Mouse (Mus musculus): ENCODE data around the gene Etfa.

Gene Etfa

DNA sequence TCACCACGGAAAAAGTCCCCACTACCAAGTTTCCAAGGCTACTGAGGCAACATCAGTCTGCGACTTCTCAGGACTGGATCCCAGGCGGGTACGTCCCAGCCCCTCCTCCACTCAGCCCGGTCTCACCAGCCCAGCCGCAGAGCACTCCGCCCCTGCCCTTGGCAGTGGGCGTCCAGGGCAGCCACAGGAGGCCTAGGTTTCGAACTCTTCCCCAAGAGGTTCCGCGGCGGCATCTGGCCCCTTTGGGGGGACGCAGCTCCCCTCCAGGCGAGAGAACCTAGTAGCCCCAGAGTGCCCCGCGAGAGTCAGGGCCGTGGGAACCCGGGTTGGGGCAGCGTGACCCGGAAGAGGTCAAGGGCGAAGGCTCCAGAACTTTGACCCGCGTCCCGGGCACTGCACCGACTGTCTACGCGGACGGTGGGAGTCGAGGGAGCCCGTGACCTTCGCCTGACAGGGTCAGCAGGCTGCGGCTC lies 486 bp downstream of the Etfa start:
- WGBS, result 0% methylated on average over 32 of the region's 32 CpGs

DNA sequence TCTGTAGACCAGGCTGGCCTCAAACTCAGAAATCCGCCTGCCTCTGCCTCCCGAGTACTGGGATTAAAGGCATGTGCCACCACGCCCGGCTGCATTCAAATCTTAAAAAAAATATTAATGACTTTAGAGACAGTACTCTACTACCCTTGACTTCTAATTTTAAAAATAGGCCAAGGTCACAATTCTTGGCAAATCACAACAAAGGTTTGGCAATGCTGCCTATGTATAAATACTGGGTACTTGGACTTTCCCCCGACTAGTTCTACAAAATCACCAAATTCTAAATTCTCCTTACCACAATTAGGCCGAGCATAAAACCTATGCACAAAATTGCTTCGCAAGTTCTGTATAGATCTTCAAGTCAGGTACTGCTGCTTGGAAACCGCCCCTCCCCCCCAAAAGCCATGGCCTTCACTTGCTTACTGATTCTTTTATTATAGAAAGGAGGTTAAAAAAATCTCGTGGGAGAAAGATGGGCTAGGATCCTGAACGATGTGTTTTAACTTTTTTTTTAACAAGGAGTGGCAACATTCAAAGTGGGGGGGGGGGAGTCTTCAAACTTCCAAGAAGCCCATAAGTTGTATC lies 1.3 kb downstream of the Etfa start:
- WGBS, result 82% methylated on average over 10 of the region's 10 CpGs

DNA sequence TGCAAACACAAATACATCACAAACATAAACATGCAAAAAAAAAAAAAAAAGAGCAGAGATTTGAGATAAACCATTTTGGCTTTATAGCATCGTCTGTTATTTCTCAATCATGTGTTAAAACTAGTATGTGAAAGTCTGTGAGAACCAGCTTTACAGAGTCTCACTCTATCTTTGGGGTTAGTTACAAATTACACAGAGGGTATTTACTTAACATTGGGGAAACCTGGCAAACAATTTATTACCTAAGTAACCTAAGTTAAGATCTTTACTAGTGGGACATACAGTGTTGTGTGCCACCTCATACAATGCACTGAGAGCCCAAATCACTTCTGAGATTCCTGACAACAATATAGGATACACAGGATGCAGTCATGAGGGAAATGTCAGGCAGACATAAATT lies 2.3 kb downstream of the Etfa start:
- 86% methylated on average over 1 of the region's 1 CpGs for WGBS

DNA sequence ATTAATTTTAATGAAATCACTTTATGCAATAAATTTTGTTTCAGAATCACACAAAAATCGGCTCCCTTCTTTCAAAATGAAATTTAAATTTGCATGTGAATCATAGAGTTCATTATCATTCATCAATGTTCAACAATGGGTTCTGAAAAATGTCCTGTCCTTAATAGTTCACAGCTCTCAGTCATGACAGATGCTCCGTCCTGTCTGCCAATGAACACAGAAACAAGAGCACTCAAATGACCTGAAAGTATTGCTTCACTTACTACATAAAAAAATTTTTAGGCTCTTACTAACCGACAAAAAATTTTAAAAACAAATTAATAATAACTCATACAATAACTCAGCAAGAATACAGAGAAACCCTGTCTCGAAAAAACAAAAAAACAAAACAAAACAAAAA lies 3.3 kb downstream of the Etfa start:
- WGBS, result 66% methylated on average over 4 of the region's 4 CpGs

DNA sequence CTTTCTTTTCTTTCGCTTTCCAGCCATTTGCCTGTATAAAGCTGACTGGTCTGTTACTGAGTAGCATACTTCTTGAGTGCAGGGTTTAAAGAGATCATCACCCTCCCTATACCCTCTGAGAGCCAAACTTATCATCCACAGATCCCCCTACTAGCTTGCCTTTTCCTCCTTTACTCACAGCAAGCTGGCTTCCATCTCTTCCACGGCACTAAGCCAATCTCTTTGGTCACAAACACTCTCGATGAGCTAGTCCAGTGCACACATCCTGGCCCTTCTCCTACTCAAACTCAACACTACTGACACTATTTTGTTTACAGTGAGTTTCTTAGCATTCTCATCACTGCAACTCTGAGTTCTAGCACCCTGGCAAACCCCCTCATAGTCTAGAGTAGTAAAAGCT lies 4.1 kb downstream of the Etfa start:
- 67% methylated on average over 3 of the region's 3 CpGs for WGBS

DNA sequence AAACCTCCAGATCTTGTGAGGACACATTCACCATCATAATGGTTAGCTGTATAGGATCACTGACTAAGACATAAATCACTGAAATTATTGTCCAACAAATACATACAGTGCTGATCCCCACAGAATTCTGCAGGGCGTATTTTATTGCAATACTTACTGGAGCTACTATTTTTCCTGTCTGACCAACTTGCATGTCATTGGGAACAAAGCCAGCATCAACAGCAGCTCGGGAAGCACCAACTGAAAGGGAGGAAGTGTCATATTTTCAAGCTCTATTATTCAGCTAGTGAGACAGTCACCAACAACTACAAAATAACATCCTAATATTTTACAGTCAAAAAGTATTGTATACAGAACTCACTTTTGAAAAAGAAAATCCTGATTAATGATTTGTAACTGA lies 29.9 kb downstream of the Etfa start:
- 24% methylated on average over 2 of the region's 2 CpGs for WGBS

DNA sequence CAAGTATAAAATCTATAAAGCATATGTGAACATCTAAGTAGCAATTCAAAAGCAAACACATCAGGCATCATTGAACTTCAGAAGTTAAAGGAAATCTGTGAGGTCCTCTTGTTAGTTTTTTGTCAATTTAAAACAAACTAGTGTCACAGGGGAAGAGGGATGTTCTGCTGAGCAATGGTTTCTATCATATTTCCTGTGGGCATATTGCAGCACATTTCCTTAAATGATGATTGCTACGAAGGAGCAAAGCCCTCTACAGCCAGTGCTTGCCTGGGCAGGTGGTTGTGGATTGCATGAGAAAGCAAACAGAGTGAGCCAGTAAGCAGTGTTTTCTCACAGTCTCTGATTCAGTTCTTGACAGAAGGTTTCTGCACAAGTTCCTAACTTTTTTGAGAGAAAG lies 36.0 kb downstream of the Etfa start:
- WGBS, result 82% methylated on average over 1 of the region's 1 CpGs

DNA sequence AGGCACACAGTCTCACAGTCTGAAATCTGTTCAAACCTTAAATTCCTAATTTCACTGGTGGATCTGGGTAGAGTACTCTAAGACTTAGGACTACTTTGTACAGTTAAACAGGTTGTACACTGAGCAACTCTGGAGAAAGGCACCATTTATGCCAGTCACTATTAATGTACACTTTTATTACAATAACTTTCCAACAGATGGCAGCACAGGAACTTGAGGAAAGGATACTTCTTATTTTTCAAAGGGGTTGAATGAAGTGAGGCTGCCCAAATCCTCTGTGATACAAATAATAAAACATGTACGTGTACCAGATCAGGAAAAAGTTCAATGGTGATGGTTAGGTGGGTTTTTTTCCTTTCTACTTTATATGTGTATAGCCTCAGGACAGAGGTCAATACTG lies 43.6 kb downstream of the Etfa start:
- 57% methylated on average over 1 of the region's 1 CpGs for WGBS

DNA sequence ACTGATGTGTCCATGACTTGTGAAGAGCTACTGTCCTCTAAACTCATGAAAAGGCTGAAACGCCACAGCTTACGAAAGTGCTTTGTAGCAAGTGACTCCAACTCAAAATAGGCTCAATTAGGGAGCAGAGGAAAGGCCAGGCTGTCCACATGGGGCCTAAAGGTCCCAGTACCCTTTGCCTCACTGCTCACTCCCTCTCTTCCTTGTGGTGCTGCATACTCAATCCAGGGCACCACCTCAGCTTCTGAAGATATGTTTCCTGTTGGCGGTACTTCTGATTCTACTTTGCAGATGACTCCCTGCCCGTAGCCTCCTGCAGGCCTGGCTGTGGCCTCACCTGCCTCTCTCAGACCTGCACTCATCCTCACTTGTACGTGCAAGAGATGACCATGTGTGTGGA lies 58.7 kb downstream of the Etfa start:
- WGBS, result 94% methylated on average over 5 of the region's 5 CpGs

DNA sequence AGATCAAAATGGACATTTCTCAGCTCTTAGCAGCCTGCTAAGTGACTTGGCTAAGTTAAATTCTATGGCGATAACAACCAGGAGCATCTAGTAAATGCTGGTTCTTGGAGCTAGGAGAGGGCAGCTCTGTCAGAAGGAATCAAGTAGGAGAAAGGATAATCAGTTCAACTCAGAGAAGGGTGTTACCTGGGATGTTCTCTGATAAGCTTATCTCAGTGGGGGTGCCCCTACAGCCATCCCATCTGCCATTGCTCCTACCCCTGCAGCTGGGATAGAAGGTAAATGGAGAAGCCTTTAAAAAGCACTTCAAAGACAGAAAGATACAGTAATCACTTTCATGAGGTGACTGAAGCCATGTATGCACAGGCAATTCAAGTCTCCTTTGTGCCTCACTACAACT lies 59.1 kb downstream of the Etfa start:
- WGBS, result 100% methylated on average over 1 of the region's 1 CpGs

DNA sequence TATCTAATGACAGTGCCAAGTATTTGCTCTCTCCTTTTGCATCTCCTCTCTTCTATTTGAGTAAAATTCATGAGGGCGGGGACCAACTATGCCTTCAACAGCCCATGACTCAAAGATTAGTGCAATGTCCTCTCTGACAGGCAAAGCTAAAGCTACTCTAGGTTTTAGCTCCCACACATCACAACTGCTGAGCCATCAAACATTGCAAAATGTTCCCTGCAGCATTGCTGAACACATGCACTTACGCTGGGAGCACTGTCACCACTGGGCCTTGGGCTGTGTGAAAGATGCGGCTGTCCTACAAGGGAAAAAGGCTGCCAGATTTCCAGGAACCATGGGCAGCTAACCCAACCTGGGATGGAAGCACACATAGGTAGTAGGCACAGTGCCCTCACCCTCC lies 60.6 kb downstream of the Etfa start:
- 77% methylated on average over 3 of the region's 3 CpGs for WGBS

DNA sequence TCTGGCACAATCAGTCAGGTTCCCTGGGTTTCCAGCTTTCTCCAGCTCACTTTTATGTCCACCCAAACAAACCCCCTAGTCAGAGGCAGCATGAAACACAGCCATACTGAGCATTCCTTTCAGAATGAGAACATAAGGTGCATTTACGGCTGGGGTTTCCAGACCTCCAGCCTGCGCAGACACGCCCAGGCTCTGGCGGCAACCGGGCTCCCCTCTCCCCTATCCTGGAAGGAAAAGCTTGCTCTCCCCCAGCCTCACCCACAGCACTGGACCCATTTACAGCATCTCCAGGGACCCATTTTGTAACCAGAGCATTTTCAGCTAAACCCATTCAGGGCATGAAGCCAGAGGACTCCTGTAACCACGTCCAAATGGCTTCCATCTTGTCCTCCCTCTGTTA lies 62.0 kb downstream of the Etfa start:
- 81% methylated on average over 6 of the region's 6 CpGs for WGBS

DNA sequence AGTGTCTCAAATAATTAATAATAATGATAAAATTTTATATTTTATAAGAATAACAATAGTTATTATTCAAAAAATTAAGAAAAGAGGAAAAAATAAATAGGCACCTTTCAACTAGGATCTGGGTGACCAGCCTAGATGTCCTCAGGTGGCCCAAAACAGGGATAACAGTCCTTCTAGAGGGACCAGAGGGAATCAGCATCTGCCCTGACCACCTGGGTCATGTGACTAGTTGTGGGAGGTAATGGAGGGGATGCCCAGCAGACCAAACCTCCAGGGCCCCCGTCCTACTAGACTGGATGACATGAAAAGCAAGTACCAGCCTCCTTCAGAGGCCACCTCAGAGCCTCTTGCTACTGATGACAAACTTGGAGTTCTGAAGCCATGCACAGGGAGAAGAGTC lies 62.9 kb downstream of the Etfa start:
- 86% methylated on average over 1 of the region's 1 CpGs for WGBS

DNA sequence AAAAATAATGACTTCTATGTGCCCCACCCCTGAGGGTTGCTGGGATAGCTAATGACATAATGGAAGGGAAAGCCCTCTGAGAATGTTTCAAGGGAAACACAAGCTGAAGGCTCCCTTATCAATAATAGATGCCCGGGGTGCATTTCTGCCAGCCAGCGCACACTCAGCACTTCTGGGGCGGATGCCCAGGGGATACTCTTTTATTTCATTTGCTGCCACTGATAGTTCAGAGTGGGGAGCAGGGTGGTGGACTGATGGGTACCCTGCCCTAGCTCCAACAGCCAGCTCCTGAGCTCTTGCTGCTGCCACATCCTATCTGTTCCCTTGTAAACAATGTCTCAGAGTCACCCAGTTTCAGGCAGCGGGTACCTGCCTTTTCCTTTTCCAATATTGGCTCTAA lies 64.5 kb downstream of the Etfa start:
- 90% methylated on average over 4 of the region's 4 CpGs for WGBS

DNA sequence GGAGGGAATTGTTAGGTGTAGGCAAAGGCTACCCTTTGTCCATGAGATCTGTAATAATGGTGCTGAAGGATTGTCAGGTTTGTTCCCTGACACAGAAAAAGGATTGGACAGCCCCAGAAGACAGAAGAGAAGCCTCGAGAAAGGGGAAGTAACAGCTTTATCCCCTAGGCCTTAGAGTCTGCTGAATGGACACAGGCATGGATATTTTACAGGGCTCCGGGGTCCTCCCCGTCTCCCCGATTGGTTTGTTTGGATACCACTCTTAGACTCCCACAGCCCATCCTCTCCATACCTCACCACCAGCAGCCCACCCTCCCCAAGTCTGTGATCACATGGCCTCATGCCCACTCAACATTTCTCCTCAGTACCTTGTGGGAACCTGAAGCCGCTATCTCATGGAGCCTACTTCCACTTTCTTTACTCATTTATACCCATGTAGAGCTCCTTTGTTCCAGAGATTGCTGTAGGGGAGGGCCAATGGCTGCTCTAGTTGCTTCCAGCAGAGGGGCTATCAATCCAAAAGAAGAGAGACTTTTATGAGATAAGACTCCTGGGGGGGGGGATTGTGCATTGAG lies 72.8 kb downstream of the Etfa start:
- WGBS, result 90% methylated on average over 5 of the region's 5 CpGs

DNA sequence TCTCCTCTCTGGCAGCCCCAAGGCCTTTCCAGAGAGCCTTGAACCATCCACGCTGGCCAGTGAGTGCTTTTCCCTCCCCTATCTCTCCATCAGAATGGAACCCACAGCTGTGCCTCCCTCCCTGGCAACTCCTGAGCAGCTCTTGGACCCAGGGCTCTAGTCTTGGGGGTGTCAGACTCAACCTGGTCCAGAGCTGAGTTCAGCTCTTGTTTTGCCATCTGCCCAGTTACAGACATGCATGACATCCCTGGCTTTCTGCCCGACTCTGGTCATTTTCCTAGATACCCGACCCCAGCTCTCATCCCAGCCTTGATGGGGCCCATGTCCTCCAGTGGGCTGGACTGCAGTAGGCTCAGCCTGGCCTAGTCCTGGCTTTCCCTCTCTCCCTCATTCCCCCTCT lies 73.6 kb downstream of the Etfa start:
- 81% methylated on average over 3 of the region's 3 CpGs for WGBS

DNA sequence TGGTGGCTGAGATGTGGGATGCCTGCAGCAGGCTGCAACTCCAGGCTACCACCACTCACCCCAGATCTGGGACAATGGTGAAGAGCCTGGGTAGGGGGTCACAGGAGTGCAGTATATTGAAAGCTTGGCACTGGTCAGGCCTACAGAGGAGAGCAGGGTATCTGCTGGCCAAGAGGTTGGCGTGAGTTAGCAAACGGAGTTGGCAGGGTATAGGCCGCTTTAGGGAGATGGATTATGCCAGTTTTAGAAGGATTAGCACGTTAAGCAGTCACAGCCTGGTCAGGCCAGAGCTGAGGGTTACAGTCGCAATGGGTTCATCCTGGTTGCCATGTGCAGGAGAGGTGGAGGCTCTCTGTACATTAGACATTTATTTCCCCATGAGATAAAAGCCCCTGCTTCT lies 78.2 kb downstream of the Etfa start:
- WGBS, result 89% methylated on average over 5 of the region's 5 CpGs

DNA sequence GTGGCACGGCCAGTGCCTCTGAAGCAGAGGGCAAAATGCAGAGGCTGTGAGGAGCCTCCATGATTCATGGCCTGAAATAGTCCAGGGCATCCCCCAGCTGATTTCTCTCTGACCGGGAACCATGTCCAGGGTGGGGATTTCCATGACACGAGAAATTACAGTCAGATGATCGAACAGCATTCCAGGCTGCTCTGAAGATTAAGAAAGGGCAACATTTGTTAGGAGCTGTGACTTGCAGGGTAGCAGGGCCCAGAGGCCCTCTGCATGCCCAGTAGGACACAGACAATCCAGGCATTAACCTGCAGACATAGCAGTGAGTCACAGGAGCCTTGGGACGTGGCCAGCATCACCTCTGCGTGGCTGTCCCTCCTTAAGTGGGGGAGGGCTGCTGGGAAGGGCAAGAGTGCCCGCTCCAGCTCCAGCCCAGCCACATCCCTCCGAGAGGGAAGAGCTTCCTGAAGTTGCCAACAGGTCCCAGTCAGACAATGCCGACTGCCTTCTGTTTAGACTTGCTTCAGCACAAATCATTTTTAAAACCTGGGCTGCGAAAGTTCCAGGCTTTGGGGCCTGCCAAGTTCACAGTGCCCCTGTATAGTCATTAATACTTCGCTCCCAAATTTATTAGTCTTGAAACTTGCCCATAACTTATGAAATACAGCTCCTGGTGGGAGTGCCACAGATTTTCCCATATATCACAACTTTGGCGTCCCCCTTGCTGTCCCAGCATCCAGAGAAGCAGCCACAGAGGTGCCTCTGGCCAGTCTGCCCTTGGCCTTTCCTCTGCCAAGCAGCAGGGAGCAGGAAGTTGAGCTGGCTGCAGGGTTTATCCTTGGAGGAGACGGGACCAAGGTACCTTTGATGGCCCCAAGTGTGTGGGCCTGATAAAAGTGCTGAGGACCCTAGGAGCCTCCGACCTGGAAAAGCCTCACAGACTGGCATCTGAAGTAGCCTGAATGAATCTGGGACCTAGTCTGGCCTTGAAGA lies 79.4 kb downstream of the Etfa start:
- 80% methylated on average over 14 of the region's 14 CpGs for WGBS

DNA sequence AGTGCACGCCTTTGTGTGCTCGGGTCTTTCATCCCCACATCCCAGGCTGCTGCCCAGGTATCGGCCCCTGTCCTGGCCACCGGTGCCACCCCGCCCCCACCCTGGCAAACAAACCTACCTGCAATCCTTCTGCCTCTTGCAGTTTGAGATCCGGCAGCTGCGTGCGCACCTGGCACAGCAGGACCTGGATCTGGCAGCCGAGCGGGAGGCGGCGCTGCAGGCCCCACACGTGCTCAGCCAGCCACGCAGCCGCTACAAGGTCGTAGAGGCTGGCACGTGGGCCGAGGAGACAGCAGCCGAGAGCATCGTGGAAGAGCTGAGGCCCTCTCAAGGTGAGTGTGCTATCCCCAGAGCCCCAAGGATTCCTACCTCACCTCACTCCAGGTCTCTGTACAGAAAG lies 81.9 kb downstream of the Etfa start:
- WGBS, result 45% methylated on average over 20 of the region's 20 CpGs

DNA sequence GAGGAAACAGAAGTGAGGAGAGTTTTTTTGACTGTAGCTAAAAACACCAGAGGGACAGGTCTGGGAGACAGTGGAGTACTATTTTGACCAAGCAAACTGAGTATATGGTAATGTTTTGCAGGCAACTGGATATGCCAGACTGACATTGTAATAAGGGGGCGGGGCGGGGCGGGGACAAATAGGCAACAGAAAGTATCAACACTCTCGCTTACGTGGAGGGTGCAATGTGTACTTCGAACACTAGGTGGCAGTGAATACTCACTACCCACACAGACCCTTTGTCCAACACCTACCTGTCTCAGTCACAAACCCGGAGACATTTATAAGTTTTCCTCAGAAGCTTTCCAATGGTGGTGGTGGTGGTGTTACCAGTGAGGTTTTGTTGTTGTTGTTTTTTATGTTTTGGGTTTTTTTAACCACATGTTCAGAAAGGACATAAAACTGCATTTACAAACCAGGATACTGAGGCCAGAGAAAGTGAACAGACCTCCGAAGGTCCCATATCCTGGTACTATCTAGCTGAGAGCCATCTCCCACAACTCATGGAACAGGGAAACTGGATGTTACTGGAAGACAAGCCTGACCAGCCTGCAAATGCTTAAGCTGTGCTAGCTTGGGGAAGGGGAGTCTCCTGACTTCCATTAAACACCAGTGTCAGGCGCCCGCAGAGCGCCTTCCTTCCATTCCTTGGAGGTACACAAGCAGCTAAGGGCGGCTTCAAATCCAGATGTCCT lies 82.6 kb downstream of the Etfa start:
- 40% methylated on average over 12 of the region's 12 CpGs for WGBS

DNA sequence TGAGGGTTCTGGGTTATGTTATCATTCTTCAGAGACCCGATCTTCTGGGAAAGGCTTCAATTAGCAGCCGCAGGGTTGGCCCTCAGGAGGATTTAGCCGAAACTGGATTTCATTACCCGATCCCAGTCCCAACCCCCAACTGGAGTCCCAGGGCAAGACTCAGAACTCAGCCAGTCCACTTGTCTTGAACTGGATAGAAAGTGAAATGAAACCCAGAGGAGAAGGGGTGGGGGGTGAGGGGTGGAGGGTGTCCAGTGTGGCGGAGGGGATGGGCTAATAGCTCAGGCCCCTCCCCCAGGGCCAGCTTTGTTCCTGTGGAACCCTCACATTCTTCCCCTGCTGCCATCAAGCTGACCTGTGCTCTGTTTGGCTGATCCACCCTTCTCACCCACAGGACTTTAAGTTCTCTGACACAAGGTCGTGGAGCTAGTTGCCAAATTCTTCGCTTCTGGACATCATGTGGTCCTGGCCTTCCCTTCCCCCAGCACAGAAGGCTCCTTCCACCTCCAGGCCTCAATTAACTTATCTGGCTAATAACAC lies 86.7 kb downstream of the Etfa start:
- WGBS, result 77% methylated on average over 7 of the region's 7 CpGs

All from cerebral cortex, adult 2 months (tissue).